Mouse (Mus musculus) intestine, embryonic 14.5 days (tissue): ENCODE measurements around the gene Gm10226. TPM values are rescaled to one million over a fixed set of nuclear protein-coding genes. Genes with fewer than 3 reads are reported as not detected.
"Not testable (repeated sequence)": the region's sequence is repeated elsewhere in the genome, so short reads cannot be mapped to it uniquely, and the experiment has no call there.

Experiments used
- ATAC-seq: fragments of 200-750 bp; cut with Nextera tagmentation; replicated peaks from 2 replicates; pipeline ENCODE4 v1.8.0; 2017; ENCODE audit warnings: low read depth, moderate number of reproducible peaks, moderate TSS enrichment, moderate library complexity; ENCODE audit not compliant: low FRiP score, low TSS enrichment
- DNase-seq: peaks from one replicate; pipeline ENCODE4 v3.0.0-alpha.2; 2018; ENCODE audit warnings: low spot score
- H3K27ac ChIP-seq: fragments of 300-500 bp; sonication (generic); 2 replicates; pipeline ENCODE4 v1.5.1; 2014; ENCODE audit warnings: low read depth, mild to moderate bottlenecking, control low read depth
- H3K27me3 ChIP-seq: fragments of 300-500 bp; sonication (generic); replicated peaks from 2 replicates; pipeline ENCODE4 v1.6.1; 2014; ENCODE audit warnings: low read length, control low read depth; ENCODE audit not compliant: control insufficient read depth, insufficient read depth
- H3K36me3 ChIP-seq: fragments of 300-500 bp; sonication (generic); 2 replicates; pipeline ENCODE4 v1.6.1; 2014; ENCODE audit warnings: low read length, control low read depth; ENCODE audit not compliant: control insufficient read depth, insufficient read depth
- H3K4me1 ChIP-seq: fragments of 300-500 bp; sonication (generic); replicated peaks from 2 replicates; pipeline ENCODE4 v1.6.1; 2014; ENCODE audit warnings: low read length, control low read depth, mixed read lengths; ENCODE audit not compliant: control insufficient read depth, insufficient read depth
- H3K4me2 ChIP-seq: fragments of 300-500 bp; sonication (generic); 2 replicates; pipeline ENCODE4 v1.6.1; 2014; ENCODE audit warnings: low read length
- H3K4me3 ChIP-seq: fragments of 300-500 bp; sonication (generic); 2 replicates; pipeline ENCODE4 v1.5.1; 2014; ENCODE audit warnings: low read depth, low read length, control low read depth, mixed read lengths
- H3K9ac ChIP-seq: fragments of 300-500 bp; sonication (generic); 2 replicates; pipeline ENCODE4 v1.6.1; 2014; ENCODE audit warnings: mild to moderate bottlenecking, low read length
- H3K9me3 ChIP-seq: fragments of 300-500 bp; sonication (generic); 2 replicates; pipeline ENCODE4 v1.6.1; 2016; ENCODE audit warnings: low read length, control low read depth; ENCODE audit not compliant: control insufficient read depth
- WGBS: fragments of 180-500 bp; shearing (Covaris S2); extraction: QIAGEN DNeasy Blood & Tissue Kit; methylation state at CpG from one replicate; pipeline ENCODE4 v1.1.7; 2014; 5-methylcytosine and 5-hydroxymethylcytosine counted together
- polyA plus RNA-seq: library from polyadenylated mRNA; unstranded; fragments of >200 nt; fragmentation: Nextera tagmentation; extraction: Ambion mirVana; gene quantifications from 2 replicates; pipeline ENCODE4 v1.2.1, GENCODE M21; 2014

The Gm10226 gene
- 4.5 and 8.1 TPM in 2 replicates for polyA plus RNA-seq

DNA sequence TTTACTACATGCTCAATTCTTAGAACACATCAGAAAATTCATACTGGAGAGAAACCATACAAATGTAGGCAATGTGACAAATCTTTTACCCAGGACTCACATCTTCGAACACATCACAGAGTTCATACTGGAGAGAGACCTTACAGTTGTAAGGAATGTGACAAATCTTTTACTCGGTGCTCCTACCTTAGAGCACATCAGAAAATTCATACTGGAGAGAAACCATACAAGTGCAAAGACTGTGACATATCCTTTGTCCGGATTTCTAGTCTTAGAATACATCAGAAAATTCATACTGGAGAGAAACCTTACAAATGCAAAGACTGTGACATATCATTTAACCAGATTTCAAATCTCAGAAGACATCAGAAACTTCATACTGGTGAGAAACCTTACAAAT is at the start of gene Gm10226:
Gene Gm10226, plus strand, starts transcription at position 301 of the 400 bp plus-strand sequence.
- 89% methylated on average over 3 of the region's 3 CpGs for WGBS
- no peaks in the 10 kb centered on the region for H3K27me3 ChIP-seq
- no peak within 1 kb of the TSS for H3K27ac ChIP-seq
- DNase-seq (no peak), ATAC-seq (no peak)
- no peaks in the 10 kb centered on the region for H3K9me3 ChIP-seq
- H3K9ac ChIP-seq: no peak within 1 kb of the TSS
- H3K4me1 ChIP-seq: no peaks in the 10 kb centered on the region
- no peak within 1 kb of the TSS for H3K4me3 ChIP-seq
- no peak within 1 kb of the TSS for H3K4me2 ChIP-seq
- H3K36me3 ChIP-seq: peaks cover 21% of the 10 kb centered on the region

DNA sequence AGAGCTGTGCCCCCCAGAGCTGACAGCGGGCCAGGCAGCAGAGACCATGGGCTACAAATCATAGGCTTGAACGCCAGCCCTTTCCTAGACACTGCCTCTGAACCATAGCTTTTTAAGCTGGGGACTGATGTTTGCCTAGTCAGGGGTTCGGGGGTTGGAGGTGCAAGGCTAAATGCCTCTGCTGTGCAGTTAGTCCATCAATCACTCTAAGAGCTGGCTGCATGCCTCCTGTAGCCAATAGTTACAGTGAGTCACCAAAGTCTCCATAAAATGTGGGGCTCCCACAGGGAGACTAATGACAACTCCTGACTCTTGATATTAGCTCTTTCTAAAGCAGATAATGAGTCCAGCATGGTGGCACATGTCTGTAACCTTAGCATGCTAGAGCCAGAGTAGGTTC is 42.9 kb upstream of the Gm10226 start:
- Histone ChIP-seq H3K4me1 (no peaks in the 10 kb centered on the region), H3K4me2 (no peak overlapping the region), H3K27me3 (no peaks in the 10 kb centered on the region), H3K9ac (no peak overlapping the region), H3K27ac (no peak overlapping the region), H3K4me3 (no peak overlapping the region), H3K36me3 (no peaks in the 10 kb centered on the region), H3K9me3 (no peaks in the 10 kb centered on the region)
- DNase-seq (no peak), ATAC-seq (no peak)
- WGBS: 50% methylated on average over 3 of the region's 3 CpGs

- peak overlapping the region; percentile 47; the same call in 1 of the 2 replicates for H3K27ac ChIP-seq
- H3K4me2 ChIP-seq: peak overlapping the region; percentile 41
- DNase-seq (no peak), ATAC-seq (peak; percentile 70)
- no peak overlapping the region for H3K9ac ChIP-seq
- WGBS: 32% methylated on average over 2 of the region's 2 CpGs
- H3K4me3 ChIP-seq: peak overlapping the region; percentile 42
- no peaks in the 10 kb centered on the region for H3K4me1 ChIP-seq
- H3K27me3 ChIP-seq: no peaks in the 10 kb centered on the region
- H3K9me3 ChIP-seq: no peaks in the 10 kb centered on the region
- no peaks in the 10 kb centered on the region for H3K36me3 ChIP-seq
Measured at GRCm38 (mm10) chr17:21649936-21650335, 41.7 kb upstream of the Gm10226 start.

- peak within 1 kb of the TSS; percentile 42 for H3K4me3 ChIP-seq
- H3K27ac ChIP-seq: peak within 1 kb of the TSS; percentile 47; the same call in 1 of the 2 replicates
- not testable (repeated sequence) for H3K9me3 ChIP-seq, H3K36me3 ChIP-seq, H3K4me1 ChIP-seq, H3K27me3 ChIP-seq
- H3K9ac ChIP-seq: peak within 1 kb of the TSS; percentile 44
- DNase-seq (peak; percentile 89), ATAC-seq (peak; percentile 100)
- WGBS: under 1% methylated on average over 17 of the region's 17 CpGs
- H3K4me2 ChIP-seq: peak within 1 kb of the TSS; percentile 41
Measured at GRCm38 (mm10) chr17:21650364-21650907, 41.2 kb upstream of the Gm10226 start, which contains the start of gene Zfp983. TSS of gene Zfp983 (plus strand) at chr17:21650624.

- not testable (repeated sequence) for ATAC-seq, H3K27me3 ChIP-seq, H3K36me3 ChIP-seq, H3K4me1 ChIP-seq, H3K4me3 ChIP-seq, DNase-seq, H3K9ac ChIP-seq, H3K9me3 ChIP-seq, H3K27ac ChIP-seq
- whole genome bisulfite sequencing: 13% methylated on average over 1 of the region's 1 CpGs
- peak overlapping the region; percentile 50; the same call in 1 of the 2 replicates for H3K4me2 ChIP-seq
Measured at GRCm38 (mm10) chr17:21678826-21679225, 12.8 kb upstream of the Gm10226 start.

GRCm38 (mm10) chr17:21679273-21680018 is 12.2 kb upstream of the Gm10226 start:
- no peaks in the 10 kb centered on the region for H3K9me3 ChIP-seq
- 2% methylated on average over 9 of the region's 9 CpGs for WGBS
- H3K4me3 ChIP-seq: peak overlapping the region; percentile 44
- peak; percentile 99 for ATAC-seq
- H3K4me1 ChIP-seq: no peaks in the 10 kb centered on the region
- H3K27me3 ChIP-seq: no peaks in the 10 kb centered on the region
- no peaks in the 10 kb centered on the region for H3K36me3 ChIP-seq
- peak overlapping the region; percentile 50 for H3K4me2 ChIP-seq
- 0 out of 2 replicates have a peak overlapping the region, but pooled peaks have one; percentile 22 for H3K9ac ChIP-seq
- peak; percentile 87 for DNase-seq
- peak overlapping the region; percentile 64 for H3K27ac ChIP-seq

GRCm38 (mm10) chr17:21680019-21680376 is 11.7 kb upstream of the Gm10226 start:
- H3K4me1 ChIP-seq, H3K9me3 ChIP-seq, H3K36me3 ChIP-seq, H3K27me3 ChIP-seq: not testable (repeated sequence)
- WGBS: 0% methylated on average over 10 of the region's 10 CpGs
- ATAC-seq (peak; percentile 89), DNase-seq (peak; percentile 77)
- H3K4me3 ChIP-seq: peak overlapping the region; percentile 44
- H3K4me2 ChIP-seq: peak overlapping the region; percentile 50
- 0 out of 2 replicates have a peak overlapping the region, but pooled peaks have one; percentile 22 for H3K9ac ChIP-seq
- H3K27ac ChIP-seq: peak overlapping the region; percentile 64; the same call in 1 of the 2 replicates

DNA sequence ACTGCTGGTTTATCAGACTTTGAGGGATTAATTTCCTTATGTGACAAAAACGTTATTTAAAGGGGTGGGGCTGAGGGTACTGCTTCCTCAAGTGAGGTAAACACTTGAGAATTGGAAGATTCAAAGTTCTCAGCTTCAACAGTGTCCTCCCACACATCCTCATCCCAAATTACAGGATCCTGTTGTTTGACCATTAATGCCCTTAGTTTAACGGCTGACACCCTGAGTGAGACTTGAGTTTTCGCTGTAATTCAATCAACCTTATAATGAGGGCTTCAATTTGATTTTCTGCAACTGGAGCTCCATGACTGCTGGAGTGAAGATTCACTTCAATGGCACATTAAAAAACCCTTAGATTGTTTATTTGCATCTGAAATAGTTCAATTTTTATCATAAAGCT is 1.7 kb downstream of the Gm10226 start:
- DNase-seq: no peak
- Histone ChIP-seq H3K9ac (no peak overlapping the region), H3K27ac (no peak overlapping the region), H3K4me2 (no peak overlapping the region), H3K36me3 (peaks cover 20% of the 10 kb centered on the region), H3K4me3 (no peak overlapping the region), H3K4me1 (no peaks in the 10 kb centered on the region), H3K27me3 (no peaks in the 10 kb centered on the region), H3K9me3 (no peaks in the 10 kb centered on the region)
- no peak for ATAC-seq
- WGBS: 81% methylated on average over 3 of the region's 3 CpGs
